Mouse (Mus musculus) stomach, embryonic 14.5 days (tissue): ENCODE measurements around the gene Esrra. TPM values are rescaled to one million over a fixed set of nuclear protein-coding genes. Genes with fewer than 3 reads are reported as not detected.

Experiments used
- ATAC-seq: fragments of 200-750 bp; cut with Nextera tagmentation; 2 replicates; pipeline ENCODE4 v1.8.0; 2017; ENCODE audit warnings: low read depth, moderate TSS enrichment; ENCODE audit not compliant: insufficient number of reproducible peaks, insufficient read depth, low FRiP score
- H3K27ac ChIP-seq: fragments of 300-500 bp; sonication (generic); 2 replicates; pipeline ENCODE4 v1.5.1; 2014; ENCODE audit warnings: mild to moderate bottlenecking, low read length, moderate library complexity, mixed read lengths
- H3K27me3 ChIP-seq: fragments of 300-500 bp; sonication (generic); 2 replicates; pipeline ENCODE4 v1.6.1; 2014; ENCODE audit warnings: low read length, control low read depth, mixed read lengths; ENCODE audit not compliant: control insufficient read depth, insufficient read depth
- H3K36me3 ChIP-seq: fragments of 300-500 bp; sonication (generic); 2 replicates; pipeline ENCODE4 v1.6.1; 2014; ENCODE audit warnings: mild to moderate bottlenecking, control low read depth, low read length, moderate library complexity, mixed read lengths; ENCODE audit not compliant: control insufficient read depth, insufficient read depth
- H3K4me1 ChIP-seq: fragments of 300-500 bp; sonication (generic); 2 replicates; pipeline ENCODE4 v1.6.1; 2014; ENCODE audit warnings: low read length, control low read depth, mixed read lengths; ENCODE audit not compliant: control insufficient read depth, insufficient read depth
- H3K4me2 ChIP-seq: fragments of 300-500 bp; sonication (generic); replicated peaks from 2 replicates; pipeline ENCODE4 v1.6.1; 2014; ENCODE audit warnings: low read depth, low read length, control low read depth
- H3K4me3 ChIP-seq: fragments of 300-500 bp; sonication (generic); 2 replicates; pipeline ENCODE4 v1.5.1; 2014; ENCODE audit warnings: low read depth, low read length, control low read depth
- H3K9ac ChIP-seq: fragments of 300-500 bp; sonication (generic); replicated peaks from 2 replicates; pipeline ENCODE4 v1.6.1; 2014; ENCODE audit warnings: low read depth, mild to moderate bottlenecking, control low read depth, low read length, moderate library complexity, mixed read lengths
- H3K9me3 ChIP-seq: fragments of 300-500 bp; sonication (generic); 2 replicates; pipeline ENCODE4 v1.6.1; 2016; ENCODE audit warnings: low read depth, low read length, control low read depth; ENCODE audit not compliant: control insufficient read depth
- WGBS: fragments of 180-500 bp; shearing (Covaris S2); extraction: QIAGEN DNeasy Blood & Tissue Kit; methylation state at CpG from one replicate; pipeline ENCODE4 v1.1.7; 2014; 5-methylcytosine and 5-hydroxymethylcytosine counted together
- polyA plus RNA-seq: library from polyadenylated mRNA; unstranded; fragments of >200 nt; fragmentation: Nextera tagmentation; extraction: Ambion mirVana; gene quantifications from 2 replicates; pipeline ENCODE4 v1.2.1, GENCODE M21; 2014

Esrra gene
- polyA plus RNA-seq, 1 experiment from 2014 or later, result 6.8 TPM

DNA sequence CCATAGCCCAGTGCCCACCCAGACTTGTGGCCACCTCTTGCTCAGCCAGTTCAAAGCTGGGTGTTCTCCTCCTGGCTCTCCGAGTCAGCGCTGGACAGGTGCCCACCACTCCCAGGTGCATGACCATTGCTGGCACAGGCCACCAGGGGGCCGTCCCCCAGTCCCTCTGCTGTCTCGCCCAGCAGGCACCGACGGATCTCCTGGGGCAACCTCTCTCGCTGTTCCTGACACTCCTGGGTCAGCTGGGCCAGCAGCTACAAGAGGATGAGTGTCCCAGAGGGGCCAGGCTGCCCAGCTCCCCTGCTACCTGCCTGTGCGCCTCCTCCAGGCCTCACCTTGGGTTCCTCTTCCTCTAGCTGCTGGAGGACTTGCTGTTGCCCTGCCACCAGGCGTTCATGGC, 32.4 kb upstream of the Esrra start:
- no peak overlapping the region for H3K27ac ChIP-seq
- H3K4me1 ChIP-seq, result peaks cover 20% of the 10 kb centered on the region
- no peak for ATAC-seq
- H3K27me3 ChIP-seq, result no peaks in the 10 kb centered on the region
- H3K9me3 ChIP-seq, result no peaks in the 10 kb centered on the region
- H3K4me2 ChIP-seq, result no peak overlapping the region
- H3K36me3 ChIP-seq, result peaks cover 53% of the 10 kb centered on the region
- WGBS, result 48% methylated on average over 9 of the region's 9 CpGs
- H3K4me3 ChIP-seq, result no peak overlapping the region
- H3K9ac ChIP-seq, result no peak overlapping the region

GRCm38 (mm10) chr19:6952712-6953037, 31.1 kb upstream of the Esrra start:
- Histone ChIP-seq H3K27me3 (no peaks in the 10 kb centered on the region), H3K9ac (no peak overlapping the region), H3K9me3 (no peaks in the 10 kb centered on the region), H3K4me1 (peaks cover 20% of the 10 kb centered on the region), H3K4me2 (peak overlapping the region; percentile 93), H3K27ac (peak overlapping the region; percentile 97), H3K36me3 (peaks cover 39% of the 10 kb centered on the region), H3K4me3 (no peak overlapping the region; the same call in 1 of the 2 replicates)
- ATAC-seq, result peak; percentile 33
- 12% methylated on average over 3 of the region's 3 CpGs for WGBS

GRCm38 (mm10) chr19:6951994-6952711, 30.5 kb upstream of the Esrra start:
- Histone ChIP-seq H3K9me3 (no peaks in the 10 kb centered on the region), H3K27ac (peak overlapping the region; percentile 97), H3K36me3 (peaks cover 35% of the 10 kb centered on the region), H3K4me3 (peak overlapping the region; percentile 57), H3K4me1 (peaks cover 20% of the 10 kb centered on the region), H3K27me3 (no peaks in the 10 kb centered on the region), H3K9ac (peak overlapping the region; percentile 61), H3K4me2 (peak overlapping the region; percentile 93)
- WGBS, result 2% methylated on average over 31 of the region's 31 CpGs
- ATAC-seq, result peak; percentile 30

- H3K9me3 ChIP-seq, result no peaks in the 10 kb centered on the region
- peak overlapping the region; percentile 61 for H3K9ac ChIP-seq
- peaks cover 29% of the 10 kb centered on the region for H3K36me3 ChIP-seq
- ATAC-seq, result peak; percentile 72
- H3K4me1 ChIP-seq, result peaks cover 20% of the 10 kb centered on the region
- H3K27me3 ChIP-seq, result no peaks in the 10 kb centered on the region
- peak overlapping the region; percentile 57 for H3K4me3 ChIP-seq
- H3K4me2 ChIP-seq, result peak overlapping the region; percentile 93
- peak overlapping the region; percentile 97 for H3K27ac ChIP-seq
- 0% methylated on average over 35 of the region's 35 CpGs for WGBS
These were observed 29.9 kb upstream of the Esrra start for GRCm38 (mm10) chr19:6951381-6951968.

GRCm38 (mm10) chr19:6950613-6951153, 29.1 kb upstream of the Esrra start:
- Histone ChIP-seq H3K9me3 (no peaks in the 10 kb centered on the region), H3K36me3 (peaks cover 21% of the 10 kb centered on the region), H3K4me1 (peaks cover 20% of the 10 kb centered on the region), H3K4me2 (peak overlapping the region; percentile 93), H3K27ac (peak overlapping the region; percentile 97), H3K9ac (peak overlapping the region; percentile 61), H3K27me3 (no peaks in the 10 kb centered on the region), H3K4me3 (peak overlapping the region; percentile 57)
- under 1% methylated on average over 28 of the region's 28 CpGs for WGBS
- 0 out of 2 replicates have a peak, but pooled peaks have one; percentile 3 for ATAC-seq

- H3K9me3 ChIP-seq, result no peaks in the 10 kb centered on the region
- H3K4me3 ChIP-seq, result peak overlapping the region; percentile 57
- H3K9ac ChIP-seq, result peak overlapping the region; percentile 61; the same call in 1 of the 2 replicates
- no peak for ATAC-seq
- peaks cover 14% of the 10 kb centered on the region; the same call in 1 of the 2 replicates for H3K36me3 ChIP-seq
- H3K4me1 ChIP-seq, result peaks cover 20% of the 10 kb centered on the region
- no peaks in the 10 kb centered on the region for H3K27me3 ChIP-seq
- H3K4me2 ChIP-seq, result peak overlapping the region; percentile 93
- 55% methylated on average over 5 of the region's 5 CpGs for WGBS
- H3K27ac ChIP-seq, result peak overlapping the region; percentile 97; the same call in 1 of the 2 replicates
These were observed 28.3 kb upstream of the Esrra start for GRCm38 (mm10) chr19:6949951-6950350.

- H3K4me1 ChIP-seq, result peaks cover 20% of the 10 kb centered on the region
- H3K4me3 ChIP-seq, result no peak overlapping the region
- H3K36me3 ChIP-seq, result peaks cover 9% of the 10 kb centered on the region; the same call in 1 of the 2 replicates
- ATAC-seq, result no peak
- WGBS, result 80% methylated on average over 5 of the region's 5 CpGs
- no peak overlapping the region for H3K9ac ChIP-seq
- H3K4me2 ChIP-seq, result peak overlapping the region; percentile 93
- no peaks in the 10 kb centered on the region for H3K27me3 ChIP-seq
- H3K27ac ChIP-seq, result no peak overlapping the region; the same call in 1 of the 2 replicates
- no peaks in the 10 kb centered on the region for H3K9me3 ChIP-seq
These were observed 27.9 kb upstream of the Esrra start for GRCm38 (mm10) chr19:6949532-6949931.

DNA sequence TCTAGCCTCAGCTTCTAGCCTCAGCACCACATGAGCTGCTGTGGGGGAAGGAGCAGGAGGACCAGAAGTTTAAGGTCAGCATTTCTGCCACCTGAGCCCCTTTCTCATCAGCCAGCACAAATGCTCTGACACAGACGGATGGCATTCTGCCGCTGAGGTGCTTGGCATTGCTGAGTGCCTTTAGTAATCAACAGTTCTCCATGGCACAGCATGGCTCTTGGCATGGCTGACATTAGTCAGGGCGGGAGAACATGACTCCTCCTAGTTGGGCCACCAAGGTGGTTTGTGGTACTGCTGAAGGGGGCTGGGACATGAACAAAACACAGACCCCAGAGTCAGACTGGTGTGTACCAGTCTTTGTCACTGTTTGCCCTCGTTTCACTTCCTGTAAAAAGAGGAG, 26.6 kb upstream of the Esrra start:
- Histone ChIP-seq H3K36me3 (no peaks in the 10 kb centered on the region; the same call in 1 of the 2 replicates), H3K4me2 (no peak overlapping the region), H3K9ac (no peak overlapping the region), H3K27ac (no peak overlapping the region), H3K4me3 (no peak overlapping the region), H3K27me3 (no peaks in the 10 kb centered on the region), H3K4me1 (peaks cover 18% of the 10 kb centered on the region), H3K9me3 (no peaks in the 10 kb centered on the region)
- WGBS, result 76% methylated on average over 4 of the region's 4 CpGs
- ATAC-seq, result no peak
